Mouse (Mus musculus) embryonic facial prominence, embryonic 11.5 days (tissue): ENCODE results near the gene Tep1. TPM values are rescaled to one million over a fixed set of nuclear protein-coding genes. Genes with fewer than 3 reads are reported as not detected.

Experiments
- ATAC-seq: fragments of 200-750 bp; cut with Nextera tagmentation; replicated peaks from 2 replicates; pipeline ENCODE4 v1.8.0; 2017; ENCODE audit warnings: low read depth; ENCODE audit not compliant: insufficient number of reproducible peaks, low FRiP score, low TSS enrichment
- DNase-seq: peaks from one replicate; pipeline ENCODE4 v3.0.0-alpha.2; 2015; ENCODE audit warnings: low spot score
- H3K27ac ChIP-seq: fragments of 300-500 bp; sonication (generic); replicated peaks from 2 replicates; pipeline ENCODE4 v1.5.1; 2014; ENCODE audit warnings: mild to moderate bottlenecking, low read depth, low read length, control low read depth
- H3K27me3 ChIP-seq: fragments of 300-500 bp; sonication (generic); 2 replicates; pipeline ENCODE4 v1.6.1; 2014; ENCODE audit warnings: mild to moderate bottlenecking, low read length, moderate library complexity, mixed read lengths; ENCODE audit not compliant: control insufficient read depth, insufficient read depth
- H3K36me3 ChIP-seq: fragments of 300-500 bp; sonication (generic); replicated peaks from 2 replicates; pipeline ENCODE4 v1.6.1; 2014; ENCODE audit warnings: low read depth, mild to moderate bottlenecking, low read length, moderate library complexity, mixed read lengths; ENCODE audit not compliant: control insufficient read depth, insufficient read depth
- H3K4me1 ChIP-seq: fragments of 300-500 bp; sonication (generic); 2 replicates; pipeline ENCODE4 v1.6.1; 2014; ENCODE audit warnings: low read length, mixed read lengths; ENCODE audit not compliant: control insufficient read depth, insufficient read depth
- H3K4me2 ChIP-seq: fragments of 300-500 bp; sonication (generic); 2 replicates; pipeline ENCODE4 v1.6.1; 2014; ENCODE audit warnings: low read depth, mild to moderate bottlenecking, control low read depth, low read length, moderate library complexity
- H3K4me3 ChIP-seq: fragments of 300-500 bp; sonication (generic); 2 replicates; pipeline ENCODE4 v1.5.1; 2014; ENCODE audit warnings: low read depth, low read length, control low read depth
- H3K9ac ChIP-seq: fragments of 300-500 bp; sonication (generic); replicated peaks from 2 replicates; pipeline ENCODE4 v1.6.1; 2014; ENCODE audit warnings: mild to moderate bottlenecking, control low read depth, low read length
- H3K9me3 ChIP-seq: fragments of 300-500 bp; sonication (generic); replicated peaks from 2 replicates; pipeline ENCODE4 v1.6.1; 2016; ENCODE audit warnings: mild to moderate bottlenecking, low read length, inconsistent platforms, mixed read lengths; ENCODE audit not compliant: control insufficient read depth
- WGBS: fragments of 180-500 bp; shearing (Covaris S2); extraction: QIAGEN DNeasy Blood & Tissue Kit; methylation state at CpG from one replicate; pipeline ENCODE4 v1.1.7; 2014; 5-methylcytosine and 5-hydroxymethylcytosine counted together
- polyA plus RNA-seq: library from polyadenylated mRNA; unstranded; fragments of >200 nt; fragmentation: Nextera tagmentation; extraction: Ambion mirVana; gene quantifications from 2 replicates; pipeline ENCODE4 v1.2.1, GENCODE M21; 2014

The Tep1 gene
- polyA plus RNA-seq, 1 experiment from 2014 or later: 5.3 TPM

GRCm38 (mm10) chr14:50896747-50897373 is 26.5 kb upstream of the Tep1 start:
- H3K27ac ChIP-seq: no peak overlapping the region
- WGBS: 15% methylated on average over 23 of the region's 23 CpGs

GRCm38 (mm10) chr14:50895985-50896746 is 25.8 kb upstream of the Tep1 start:
- H3K4me3 ChIP-seq: peak overlapping the region; percentile 32
- peak overlapping the region; percentile 71 for H3K4me2 ChIP-seq
- WGBS: 17% methylated on average over 19 of the region's 19 CpGs
- H3K9me3 ChIP-seq: no peaks in the 10 kb centered on the region
- H3K36me3 ChIP-seq: no peaks in the 10 kb centered on the region
- no peaks in the 10 kb centered on the region for H3K27me3 ChIP-seq
- no peaks in the 10 kb centered on the region for H3K4me1 ChIP-seq
- no peak overlapping the region for H3K27ac ChIP-seq
- 0 out of 2 replicates have a peak, but pooled peaks have one; percentile 7 for ATAC-seq
- peak overlapping the region; percentile 39 for H3K9ac ChIP-seq
- peak; percentile 9 for DNase-seq

More at GRCm38 (mm10) chr14:50896747-50897373, 26.5 kb upstream of the Tep1 start:
- no peaks in the 10 kb centered on the region for H3K4me1 ChIP-seq
- H3K27me3 ChIP-seq: no peaks in the 10 kb centered on the region
- peak overlapping the region; percentile 71 for H3K4me2 ChIP-seq
- H3K9me3 ChIP-seq: no peaks in the 10 kb centered on the region
- peak overlapping the region; percentile 32 for H3K4me3 ChIP-seq
- DNase-seq: no peak
- no peaks in the 10 kb centered on the region for H3K36me3 ChIP-seq
- 0 out of 2 replicates have a peak, but pooled peaks have one; percentile 35 for ATAC-seq
- peak overlapping the region; percentile 39 for H3K9ac ChIP-seq

GRCm38 (mm10) chr14:50895407-50895806 is 25.0 kb upstream of the Tep1 start:
- no peaks in the 10 kb centered on the region for H3K9me3 ChIP-seq
- no peaks in the 10 kb centered on the region for H3K4me1 ChIP-seq
- no peak overlapping the region for H3K4me2 ChIP-seq
- H3K27me3 ChIP-seq: no peaks in the 10 kb centered on the region
- no peak for DNase-seq
- H3K36me3 ChIP-seq: no peaks in the 10 kb centered on the region
- H3K4me3 ChIP-seq: no peak overlapping the region
- H3K9ac ChIP-seq: no peak overlapping the region
- H3K27ac ChIP-seq: no peak overlapping the region
- no peak for ATAC-seq

GRCm38 (mm10) chr14:50892541-50893459 is 22.4 kb upstream of the Tep1 start:
- DNase-seq (no peak), ATAC-seq (no peak)
- H3K4me2 ChIP-seq: no peak overlapping the region
- no peaks in the 10 kb centered on the region for H3K4me1 ChIP-seq
- H3K9ac ChIP-seq: no peak overlapping the region
- no peak overlapping the region for H3K27ac ChIP-seq
- H3K27me3 ChIP-seq: no peaks in the 10 kb centered on the region
- no peaks in the 10 kb centered on the region for H3K9me3 ChIP-seq
- no peaks in the 10 kb centered on the region for H3K36me3 ChIP-seq
- WGBS: 90% methylated on average over 22 of the region's 22 CpGs
- H3K4me3 ChIP-seq: no peak overlapping the region

- no peak for DNase-seq
- WGBS: 75% methylated on average over 7 of the region's 7 CpGs
- H3K9ac ChIP-seq: no peak overlapping the region
- H3K9me3 ChIP-seq: no peaks in the 10 kb centered on the region
- no peaks in the 10 kb centered on the region for H3K4me1 ChIP-seq
- H3K4me3 ChIP-seq: no peak overlapping the region
- H3K27ac ChIP-seq: no peak overlapping the region
- H3K36me3 ChIP-seq: no peaks in the 10 kb centered on the region
- no peaks in the 10 kb centered on the region for H3K27me3 ChIP-seq
- ATAC-seq: no peak
- no peak overlapping the region for H3K4me2 ChIP-seq
Observed at GRCm38 (mm10) chr14:50892091-50892490, 21.7 kb upstream of the Tep1 start.

GRCm38 (mm10) chr14:50891621-50892020 is 21.3 kb upstream of the Tep1 start:
- Histone ChIP-seq H3K4me2 (no peak overlapping the region), H3K9ac (no peak overlapping the region), H3K36me3 (no peaks in the 10 kb centered on the region), H3K4me3 (no peak overlapping the region), H3K27me3 (no peaks in the 10 kb centered on the region), H3K9me3 (no peaks in the 10 kb centered on the region), H3K27ac (no peak overlapping the region), H3K4me1 (no peaks in the 10 kb centered on the region)
- DNase-seq (no peak), ATAC-seq (no peak)
- WGBS: 92% methylated on average over 8 of the region's 8 CpGs

- H3K4me3 ChIP-seq: no peak overlapping the region
- 82% methylated on average over 6 of the region's 6 CpGs for WGBS
- no peaks in the 10 kb centered on the region for H3K4me1 ChIP-seq
- no peaks in the 10 kb centered on the region for H3K9me3 ChIP-seq
- H3K27ac ChIP-seq: no peak overlapping the region
- no peaks in the 10 kb centered on the region for H3K36me3 ChIP-seq
- H3K4me2 ChIP-seq: no peak overlapping the region
- ATAC-seq (no peak), DNase-seq (no peak)
- no peak overlapping the region for H3K9ac ChIP-seq
- H3K27me3 ChIP-seq: no peaks in the 10 kb centered on the region
Observed at GRCm38 (mm10) chr14:50876236-50876950, 6.0 kb upstream of the Tep1 start.
